Mouse (Mus musculus) C2C12 (cell line): ENCODE measurements at regions not wholly inside any gene's neighbourhood (a gene's known extent, or its start where the extent isn't known, plus 50 kb on each side); places are given as distances from the start of the nearest gene placed in this dataset.
A peak's percentile ranks its signal among the peaks of the same experiment; 100 is the strongest.

Experiments
- H3K27me3 ChIP-seq: one replicate; pipeline ENCODE4 v1.6.1; 2011; ENCODE audit not compliant: control insufficient read depth, insufficient read depth, insufficient read length
- H3K36me3 ChIP-seq: one replicate; pipeline ENCODE4 v1.6.1; 2011; ENCODE audit not compliant: control insufficient read depth, insufficient read depth
- H3K4me3 ChIP-seq: one replicate; pipeline ENCODE4 v1.5.1; 2011; ENCODE audit warnings: mild to moderate bottlenecking, control low read depth; ENCODE audit not compliant: poor library complexity, insufficient read depth, severe bottlenecking
- H3K79me2 ChIP-seq: one replicate; pipeline ENCODE4 v1.6.1; 2011; ENCODE audit not compliant: control insufficient read depth, insufficient read depth
- H3K79me3 ChIP-seq: one replicate; pipeline ENCODE4 v1.6.1; 2011; ENCODE audit warnings: low read depth, control low read depth
- H3ac ChIP-seq: one replicate; pipeline ENCODE3; 2011; ENCODE audit warnings: low read depth; ENCODE audit not compliant: control insufficient read depth, insufficient read length
- CEBPB ChIP-seq: IDR thresholded peaks from one replicate; pipeline ENCODE4 v1.6.1; 2011; ENCODE audit warnings: low read depth, mild to moderate bottlenecking, control low read depth, moderate library complexity
- CTCF ChIP-seq: IDR thresholded peaks from one replicate; pipeline ENCODE4 v1.5.1; 2011; ENCODE audit not compliant: control insufficient read depth, insufficient read depth, insufficient read length
- FOSL1 ChIP-seq: IDR thresholded peaks from one replicate; pipeline ENCODE4 v1.8.0; 2011; ENCODE audit warnings: mild to moderate bottlenecking, low read length; ENCODE audit not compliant: poor library complexity, insufficient read depth, severe bottlenecking
- MAX ChIP-seq: IDR thresholded peaks from one replicate; pipeline ENCODE4 v1.6.1; 2011; ENCODE audit warnings: mild to moderate bottlenecking, control low read depth
- MYOD1 ChIP-seq: IDR thresholded peaks from one replicate; pipeline ENCODE4 v1.6.1; 2011; ENCODE audit warnings: low read depth; ENCODE audit not compliant: control insufficient read depth, insufficient read length
- MYOG ChIP-seq: IDR thresholded peaks from one replicate; pipeline ENCODE4 v1.6.1; 2011; ENCODE audit not compliant: control insufficient read depth, insufficient read length; ENCODE audit errors: extremely low read depth
- USF1 ChIP-seq: IDR thresholded peaks from one replicate; pipeline ENCODE4 v1.6.1; 2011; ENCODE audit warnings: low read depth, mild to moderate bottlenecking, control low read depth, moderate library complexity

DNA sequence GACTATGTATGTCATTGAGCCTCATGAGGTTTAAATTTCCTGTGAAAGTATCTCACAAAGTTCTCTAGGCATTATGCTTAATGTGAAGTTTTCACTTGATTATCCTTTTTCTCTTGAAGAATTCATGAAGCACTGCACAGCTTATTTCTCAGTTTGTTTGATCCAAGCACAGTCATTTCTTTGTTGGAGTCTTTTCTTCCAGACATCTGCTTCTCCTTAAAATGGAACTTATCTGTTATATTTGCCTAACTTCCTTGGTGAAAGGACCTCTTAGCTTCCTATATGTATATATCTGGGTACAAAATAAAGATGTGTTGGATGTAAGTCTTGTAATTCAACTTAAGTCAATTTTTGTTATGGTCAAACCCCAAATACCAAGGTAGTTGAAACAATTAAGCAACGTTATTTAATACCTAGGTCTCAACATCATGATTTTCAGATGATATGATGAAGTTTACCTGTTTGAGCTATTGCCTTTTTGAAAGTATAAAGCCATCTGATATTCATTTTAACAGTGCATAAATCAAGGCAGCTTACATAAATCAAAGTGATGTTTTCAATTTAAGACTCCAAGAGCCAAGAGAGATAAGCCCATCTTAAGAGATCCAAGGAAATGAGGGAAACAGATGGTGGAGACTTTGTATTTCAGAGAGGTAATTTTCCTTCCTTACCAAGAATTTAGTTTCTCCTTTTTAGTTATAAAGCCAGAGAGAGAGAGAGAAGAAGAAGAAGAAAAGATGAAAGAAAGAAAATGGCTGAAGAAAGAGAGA is 481.0 kb downstream of the Rfpl4b start:
- no peaks in the 10 kb centered on the region for H3K79me2 ChIP-seq
- no peak overlapping the region for H3K4me3 ChIP-seq
- no peaks in the 10 kb centered on the region for H3K27me3 ChIP-seq
- H3ac ChIP-seq = no peak overlapping the region
- TF ChIP-seq USF1 (no peak), FOSL1 (no peak), CTCF (no peak), MYOG (no peak), MYOD1 (no peak), MAX (no peak), CEBPB (no peak)
- no peaks in the 10 kb centered on the region for H3K36me3 ChIP-seq
- H3K79me3 ChIP-seq = no peaks in the 10 kb centered on the region

- no peak for TF ChIP-seq USF1
- no peak for TF ChIP-seq MYOG
- no peak for TF ChIP-seq MYOD1
- TF ChIP-seq FOSL1 = no peak
- TF ChIP-seq CEBPB = no peak
- TF ChIP-seq CTCF = no peak
- TF ChIP-seq MAX = no peak
- no peaks in the 10 kb centered on the region for H3K27me3 ChIP-seq
- H3K79me3 ChIP-seq = no peaks in the 10 kb centered on the region
- no peak overlapping the region for H3K4me3 ChIP-seq
- H3K79me2 ChIP-seq = no peaks in the 10 kb centered on the region
- H3K36me3 ChIP-seq = no peaks in the 10 kb centered on the region
- H3ac ChIP-seq = no peak overlapping the region
Measured at GRCm38 (mm10) chr10:38308716-38309392, 512.7 kb downstream of the Rfpl4b start.

GRCm38 (mm10) chr10:38295724-38296123 is 525.9 kb downstream of the Rfpl4b start:
- H3K36me3 ChIP-seq = no peaks in the 10 kb centered on the region
- no peaks in the 10 kb centered on the region for H3K27me3 ChIP-seq
- TF ChIP-seq CEBPB (no peak), USF1 (no peak), MYOD1 (no peak), FOSL1 (no peak), MYOG (no peak), MAX (no peak), CTCF (no peak)
- H3ac ChIP-seq = no peak overlapping the region
- H3K4me3 ChIP-seq = no peak overlapping the region
- H3K79me2 ChIP-seq = no peaks in the 10 kb centered on the region
- H3K79me3 ChIP-seq = no peaks in the 10 kb centered on the region

DNA sequence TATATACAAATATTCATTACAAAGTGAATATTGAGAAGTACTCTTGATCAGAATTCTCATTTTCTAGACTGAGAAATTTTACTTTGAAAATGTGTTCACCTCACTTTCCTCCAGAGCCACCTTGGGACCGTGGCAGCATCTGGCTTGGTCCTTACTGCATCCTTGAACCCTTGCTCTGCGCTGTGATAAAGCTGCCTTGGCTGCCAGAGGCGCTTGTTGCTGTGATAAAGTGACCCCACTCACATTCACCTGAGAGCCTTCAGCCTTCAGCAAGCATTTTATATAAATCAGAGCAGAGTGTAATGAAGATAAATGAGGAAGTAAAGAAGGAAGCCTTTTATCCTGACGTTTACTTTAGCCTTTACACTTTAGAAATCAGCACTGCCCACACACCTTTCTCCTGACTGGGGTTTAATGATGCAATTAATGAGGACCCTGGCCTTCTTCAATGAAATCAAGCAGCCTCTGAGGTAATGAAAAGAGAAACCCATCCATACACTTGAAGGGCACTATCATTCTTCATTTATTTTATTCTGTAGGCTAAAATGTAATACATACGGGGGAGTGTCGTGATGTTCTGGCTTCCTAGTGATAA is 532.8 kb downstream of the Rfpl4b start:
- TF ChIP-seq MYOG (no peak), MYOD1 (no peak), FOSL1 (no peak), USF1 (no peak), CTCF (no peak), CEBPB (no peak), MAX (no peak)
- no peak overlapping the region for H3K4me3 ChIP-seq
- no peaks in the 10 kb centered on the region for H3K79me3 ChIP-seq
- no peaks in the 10 kb centered on the region for H3K36me3 ChIP-seq
- no peaks in the 10 kb centered on the region for H3K79me2 ChIP-seq
- H3K27me3 ChIP-seq = no peaks in the 10 kb centered on the region
- no peak overlapping the region for H3ac ChIP-seq

DNA sequence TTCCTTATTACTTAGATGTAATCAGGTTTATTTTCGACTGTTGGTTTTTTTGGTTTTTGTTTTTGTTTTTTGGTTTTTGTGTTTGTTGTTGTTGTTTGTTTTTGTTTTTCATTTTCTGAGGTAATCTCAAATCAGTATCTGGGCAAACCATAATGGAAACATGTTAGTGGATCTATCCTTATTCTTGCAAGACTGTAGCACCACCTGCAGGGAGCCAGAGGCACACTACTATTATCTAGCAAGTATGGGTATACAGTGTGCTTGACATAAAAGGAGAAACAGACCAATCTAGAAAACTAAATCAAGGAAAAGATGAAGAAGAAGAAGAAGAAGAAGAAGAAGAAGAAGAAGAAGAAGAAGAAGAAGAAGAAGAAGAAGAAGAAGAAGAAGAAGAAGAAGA is 552.4 kb downstream of the Rfpl4b start:
- H3K36me3 ChIP-seq = no peaks in the 10 kb centered on the region

DNA sequence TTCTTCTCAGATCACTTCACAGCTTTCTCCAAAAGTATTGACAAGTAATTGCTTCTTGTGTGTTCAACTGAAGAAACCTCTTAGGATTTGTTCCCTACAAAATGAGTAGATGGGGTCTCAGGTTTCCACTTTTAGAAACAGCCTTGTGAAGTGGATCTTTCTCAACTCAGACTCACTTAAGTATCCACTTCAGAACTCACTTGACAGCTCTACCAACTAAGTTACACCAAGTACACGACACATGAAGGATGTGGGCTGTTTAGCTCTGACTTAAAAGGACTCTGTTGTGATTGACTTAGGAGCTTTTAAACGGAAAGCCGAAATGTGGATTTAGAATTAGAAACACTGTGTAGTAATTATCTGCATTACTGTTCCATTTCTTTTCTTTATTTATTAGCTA is 556.0 kb downstream of the Rfpl4b start:
- H3K36me3 ChIP-seq = no peaks in the 10 kb centered on the region
- H3ac ChIP-seq = no peak overlapping the region
- H3K79me2 ChIP-seq = no peaks in the 10 kb centered on the region
- H3K79me3 ChIP-seq = no peaks in the 10 kb centered on the region
- H3K4me3 ChIP-seq = no peak overlapping the region
- TF ChIP-seq USF1 = no peak
- no peak for TF ChIP-seq FOSL1
- TF ChIP-seq CEBPB = no peak
- TF ChIP-seq CTCF = no peak
- TF ChIP-seq MAX = no peak
- no peak for TF ChIP-seq MYOG
- no peak for TF ChIP-seq MYOD1
- H3K27me3 ChIP-seq = no peaks in the 10 kb centered on the region

More for the DNA sequence above, 552.4 kb downstream of the Rfpl4b start:
- Histone ChIP-seq H3ac (no peak overlapping the region), H3K27me3 (no peaks in the 10 kb centered on the region), H3K4me3 (no peak overlapping the region), H3K79me3 (no peaks in the 10 kb centered on the region), H3K79me2 (no peaks in the 10 kb centered on the region)
- TF ChIP-seq CTCF (peak; percentile 9), MAX (no peak)
